Mouse (Mus musculus) heart, adult 2 months (tissue): ENCODE measurements at regions not wholly inside any gene's neighbourhood (a gene's known extent, or its start where the extent isn't known, plus 50 kb on each side); places are given as distances from the start of the nearest gene placed in this dataset.

Experiments
- CTCF ChIP-seq: fragments of 200-600 bp; IDR thresholded peaks from 2 replicates; pipeline ENCODE4 v1.8.1; 2022; ENCODE audit warnings: antibody characterized with exemption, mild to moderate bottlenecking, moderate library complexity
- POLR2A ChIP-seq: fragments of 200-500 bp; IDR thresholded peaks from 2 replicates; pipeline ENCODE4 v1.6.1; 2011; ENCODE audit warnings: mild to moderate bottlenecking, low read depth, low read length, control low read depth; ENCODE audit not compliant: insufficient read depth

DNA sequence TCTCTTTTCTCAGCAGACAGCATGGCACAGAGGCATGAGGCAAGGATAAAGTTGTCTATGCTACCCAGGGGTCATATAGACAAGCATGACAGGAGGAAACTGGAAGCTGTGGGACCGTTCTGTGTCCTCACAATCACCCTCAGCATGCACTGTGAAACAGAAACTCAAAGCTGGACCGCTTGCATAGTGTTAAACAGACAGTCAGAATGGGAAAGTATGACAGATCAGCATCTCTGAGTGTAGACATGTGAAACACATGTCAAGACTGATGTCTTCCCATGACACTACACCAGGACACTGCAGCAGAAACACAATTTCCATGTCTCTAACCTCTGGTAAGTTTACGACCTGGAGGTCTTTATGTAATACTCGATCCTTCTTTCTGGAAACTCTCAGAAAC is 330.9 kb upstream of the Intu start:
- no peak for TF ChIP-seq CTCF
- TF ChIP-seq POLR2A, result no peak
